Mouse (Mus musculus) lung, embryonic 15.5 days (tissue): ENCODE results near the gene Cep68. TPM values are rescaled to one million over a fixed set of nuclear protein-coding genes. Genes with fewer than 3 reads are reported as not detected.
"Not testable (repeated sequence)": the region's sequence is repeated elsewhere in the genome, so short reads cannot be mapped to it uniquely, and the experiment has no call there.

Experiments used
- ATAC-seq: fragments of 200-750 bp; cut with Nextera tagmentation; 2 replicates; pipeline ENCODE4 v1.8.0; 2017; ENCODE audit warnings: moderate number of reproducible peaks, borderline replicate concordance; ENCODE audit not compliant: low FRiP score, low TSS enrichment; ENCODE audit errors: extremely low read depth
- H3K27ac ChIP-seq: fragments of 300-500 bp; sonication (generic); 2 replicates; pipeline ENCODE4 v1.5.1; 2015; ENCODE audit warnings: moderate library complexity, mild to moderate bottlenecking, inconsistent platforms
- H3K27me3 ChIP-seq: fragments of 300-500 bp; sonication (generic); 2 replicates; pipeline ENCODE4 v1.6.1; 2015; ENCODE audit warnings: inconsistent platforms
- H3K36me3 ChIP-seq: fragments of 300-500 bp; sonication (generic); 2 replicates; pipeline ENCODE4 v1.6.1; 2015; ENCODE audit warnings: inconsistent platforms
- H3K4me1 ChIP-seq: fragments of 300-500 bp; sonication (generic); 2 replicates; pipeline ENCODE4 v1.6.1; 2015; ENCODE audit warnings: inconsistent platforms
- H3K4me2 ChIP-seq: fragments of 300-500 bp; sonication (generic); 2 replicates; pipeline ENCODE4 v1.6.1; 2015; ENCODE audit warnings: inconsistent platforms, mild to moderate bottlenecking, moderate library complexity
- H3K4me3 ChIP-seq: fragments of 300-500 bp; sonication (generic); 2 replicates; pipeline ENCODE4 v1.5.1; 2015; ENCODE audit warnings: mild to moderate bottlenecking, inconsistent platforms
- H3K9ac ChIP-seq: fragments of 300-500 bp; sonication (generic); 2 replicates; pipeline ENCODE4 v1.6.1; 2015; ENCODE audit warnings: inconsistent platforms
- H3K9me3 ChIP-seq: fragments of 300-500 bp; sonication (generic); 2 replicates; pipeline ENCODE4 v1.6.1; 2016; ENCODE audit warnings: inconsistent platforms
- WGBS: fragments of 180-500 bp; shearing (Covaris S2); methylation state at CpG from one replicate; pipeline ENCODE4 v1.1.7; 2015; 5-methylcytosine and 5-hydroxymethylcytosine counted together
- polyA plus RNA-seq: library from polyadenylated mRNA; unstranded; fragments of >200 nt; fragmentation: Nextera tagmentation; extraction: Ambion mirVana; gene quantifications from 2 replicates; pipeline ENCODE4 v1.2.1, GENCODE M21; 2015

Gene Cep68
- polyA plus RNA-seq, 1 experiment from 2014 or later: 37.6 TPM

DNA sequence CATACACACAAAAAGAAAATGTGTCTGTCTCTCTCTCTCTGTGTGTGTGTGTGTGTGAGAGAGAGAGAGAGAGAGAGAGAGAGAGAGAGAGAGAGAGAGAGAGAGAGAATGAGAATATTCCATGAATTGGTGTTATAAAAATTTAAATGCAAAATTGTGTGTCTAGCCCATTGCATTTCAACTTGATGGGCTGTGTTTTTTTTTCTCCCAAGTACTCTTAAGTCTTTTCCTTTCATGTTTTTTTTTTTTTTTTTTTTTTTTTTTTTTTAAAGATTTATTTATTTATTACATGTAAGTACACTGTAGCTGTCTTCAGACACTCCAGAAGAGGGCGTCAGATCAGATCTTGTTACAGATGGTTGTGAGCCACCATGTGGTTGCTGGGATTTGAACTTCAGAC is 27.6 kb downstream of the Cep68 start:
- H3K4me3 ChIP-seq, H3K27me3 ChIP-seq, H3K9ac ChIP-seq, H3K4me1 ChIP-seq, ATAC-seq, H3K27ac ChIP-seq, H3K4me2 ChIP-seq, H3K9me3 ChIP-seq: not testable (repeated sequence)
- no CpG with 5 or more reads among the region's 1 CpGs for WGBS
- peaks cover 74% of the 10 kb centered on the region for H3K36me3 ChIP-seq

DNA sequence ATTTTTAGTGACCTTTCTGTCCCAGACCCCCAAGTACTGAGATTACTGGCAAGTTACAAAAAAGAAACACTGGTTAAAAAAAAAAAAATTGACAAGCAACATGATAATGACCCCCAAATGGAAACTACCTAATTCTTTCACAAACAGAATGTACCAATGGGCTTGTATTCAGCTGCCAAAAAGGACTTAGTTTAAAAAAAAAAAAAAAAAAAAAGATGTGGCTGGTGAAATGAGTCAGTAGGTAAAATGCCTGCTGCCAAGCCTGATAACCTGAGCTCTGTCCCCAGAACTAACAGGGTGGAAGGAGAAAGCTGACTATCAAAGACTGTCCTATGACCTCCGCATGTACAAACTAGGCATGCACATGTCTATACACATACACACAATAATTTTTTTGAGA is 32.0 kb downstream of the Cep68 start:
- ATAC-seq: no peak
- WGBS: 95% methylated on average over 1 of the region's 1 CpGs

DNA sequence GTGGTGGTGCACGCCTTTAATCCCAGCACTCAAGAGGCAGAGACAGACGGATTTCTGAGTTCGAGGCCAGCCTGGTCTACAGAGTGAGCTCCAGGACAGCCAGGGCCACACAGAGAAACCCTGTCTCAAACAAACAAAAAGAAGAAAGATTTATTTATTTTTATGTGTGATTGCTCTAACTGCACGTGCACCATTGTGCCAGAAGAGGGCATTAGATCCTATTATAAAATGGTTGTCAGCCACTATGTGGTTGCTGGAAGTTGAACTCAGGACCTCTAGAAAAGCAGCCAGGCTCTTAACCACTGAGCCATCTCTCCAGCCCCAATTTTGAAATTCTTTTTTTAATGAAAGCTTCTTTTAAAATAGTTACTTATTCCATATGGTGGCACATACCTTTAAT is 32.8 kb downstream of the Cep68 start:
- H3K4me2 ChIP-seq: no peak overlapping the region
- no peak for ATAC-seq
- H3K9ac ChIP-seq: no peak overlapping the region
- no peaks in the 10 kb centered on the region for H3K27me3 ChIP-seq
- no peak overlapping the region for H3K27ac ChIP-seq
- H3K9me3 ChIP-seq: no peaks in the 10 kb centered on the region
- peaks cover 57% of the 10 kb centered on the region for H3K36me3 ChIP-seq
- WGBS: 81% methylated on average over 4 of the region's 4 CpGs
- no peaks in the 10 kb centered on the region for H3K4me1 ChIP-seq
- H3K4me3 ChIP-seq: no peak overlapping the region

More for the DNA sequence above, 32.0 kb downstream of the Cep68 start:
- Histone ChIP-seq H3K4me3 (no peak overlapping the region), H3K4me1 (no peaks in the 10 kb centered on the region), H3K9me3 (no peaks in the 10 kb centered on the region), H3K27ac (no peak overlapping the region), H3K9ac (no peak overlapping the region), H3K36me3 (peaks cover 62% of the 10 kb centered on the region), H3K4me2 (no peak overlapping the region), H3K27me3 (no peaks in the 10 kb centered on the region)

GRCm38 (mm10) chr11:20214779-20215178 is 34.5 kb downstream of the Cep68 start:
- Histone ChIP-seq H3K27ac (no peak overlapping the region), H3K4me2 (no peak overlapping the region), H3K4me3 (no peak overlapping the region), H3K9me3 (no peaks in the 10 kb centered on the region), H3K4me1 (peaks cover 11% of the 10 kb centered on the region; the same call in 1 of the 2 replicates), H3K27me3 (no peaks in the 10 kb centered on the region), H3K9ac (no peak overlapping the region), H3K36me3 (peaks cover 44% of the 10 kb centered on the region)
- WGBS: 97% methylated on average over 1 of the region's 1 CpGs
- no peak for ATAC-seq

DNA sequence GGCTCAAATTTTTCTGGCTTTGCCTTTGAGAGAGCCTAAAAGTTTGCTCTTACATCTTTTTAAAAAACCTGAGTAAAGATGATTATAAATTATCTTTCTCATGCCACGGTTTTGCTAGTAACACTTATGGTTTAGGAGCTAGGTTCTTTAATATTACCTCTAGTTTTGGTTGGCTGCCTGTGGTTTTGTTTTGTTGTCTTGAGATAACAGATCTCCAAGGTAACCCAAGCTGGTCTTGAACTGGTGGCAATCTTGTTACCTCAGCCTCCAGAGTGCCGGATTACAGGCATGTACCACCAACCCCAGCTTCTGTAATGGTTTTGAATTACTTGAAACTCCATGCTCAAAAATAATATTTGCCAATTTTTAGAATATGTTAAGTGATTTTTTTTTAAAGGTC is 37.4 kb downstream of the Cep68 start:
- Histone ChIP-seq H3K4me1 (peaks cover 21% of the 10 kb centered on the region; the same call in 1 of the 2 replicates), H3K9ac (no peak overlapping the region), H3K27me3 (no peaks in the 10 kb centered on the region), H3K36me3 (peaks cover 21% of the 10 kb centered on the region), H3K27ac (no peak overlapping the region), H3K4me2 (no peak overlapping the region), H3K9me3 (no peaks in the 10 kb centered on the region), H3K4me3 (no peak overlapping the region)
- ATAC-seq: no peak
- WGBS: 72% methylated on average over 2 of the region's 2 CpGs

DNA sequence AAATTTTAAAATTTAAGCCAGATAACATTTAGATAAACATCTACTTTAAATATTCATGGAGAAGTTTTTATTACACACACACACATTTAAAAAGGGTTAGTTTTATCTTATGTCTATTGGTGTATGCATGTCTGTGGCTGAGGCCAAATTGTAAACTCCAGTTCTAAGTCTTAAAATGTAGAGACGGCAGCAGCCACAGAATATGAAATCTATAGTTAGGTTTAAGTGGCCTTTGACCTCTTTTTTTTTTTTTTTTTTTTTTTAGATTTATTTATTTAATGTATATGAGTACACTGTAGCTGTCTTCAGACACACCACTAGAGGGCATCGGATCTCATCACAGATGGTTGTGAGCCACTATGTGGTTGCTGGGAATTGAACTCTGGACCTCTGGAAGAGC is 41.6 kb downstream of the Cep68 start:
- H3K27me3 ChIP-seq: no peaks in the 10 kb centered on the region
- 60% methylated on average over 2 of the region's 2 CpGs for WGBS
- ATAC-seq: no peak

GRCm38 (mm10) chr11:20206626-20207223 is 42.5 kb downstream of the Cep68 start:
- Histone ChIP-seq H3K4me2 (no peak overlapping the region), H3K9ac (no peak overlapping the region), H3K36me3 (no peaks in the 10 kb centered on the region), H3K27ac (no peak overlapping the region), H3K27me3 (no peaks in the 10 kb centered on the region), H3K4me3 (no peak overlapping the region), H3K4me1 (peaks cover 54% of the 10 kb centered on the region), H3K9me3 (no peaks in the 10 kb centered on the region)
- no peak for ATAC-seq
- 38% methylated on average over 2 of the region's 2 CpGs for WGBS

More for the DNA sequence above, 41.6 kb downstream of the Cep68 start:
- no peak overlapping the region for H3K4me2 ChIP-seq
- H3K27ac ChIP-seq: no peak overlapping the region
- H3K9me3 ChIP-seq: no peaks in the 10 kb centered on the region
- no peak overlapping the region for H3K9ac ChIP-seq
- H3K4me3 ChIP-seq: no peak overlapping the region
- H3K4me1 ChIP-seq: peaks cover 53% of the 10 kb centered on the region
- H3K36me3 ChIP-seq: no peaks in the 10 kb centered on the region

DNA sequence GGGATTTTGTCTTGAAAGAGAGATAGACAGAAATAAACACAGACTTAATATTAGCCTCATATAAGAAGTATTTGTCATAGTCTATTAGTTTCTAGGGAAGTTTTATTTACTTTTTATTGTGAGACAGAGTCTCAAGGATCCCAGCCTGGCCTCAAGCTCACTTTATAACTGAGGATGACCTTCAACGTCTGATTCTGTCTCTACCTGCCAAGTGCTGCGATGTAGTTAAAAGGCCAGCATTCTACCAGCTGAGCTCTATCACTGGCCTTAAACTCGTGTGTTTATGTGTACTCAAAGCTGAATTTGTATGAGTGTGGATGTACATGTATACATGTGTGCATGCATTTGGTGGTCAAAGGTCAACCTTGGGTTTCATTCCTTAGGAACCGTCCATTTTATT is 43.7 kb downstream of the Cep68 start:
- Histone ChIP-seq H3K4me3 (no peak overlapping the region), H3K4me2 (no peak overlapping the region), H3K9ac (no peak overlapping the region), H3K9me3 (no peaks in the 10 kb centered on the region), H3K4me1 (peaks cover 48% of the 10 kb centered on the region), H3K27ac (no peak overlapping the region), H3K27me3 (no peaks in the 10 kb centered on the region), H3K36me3 (no peaks in the 10 kb centered on the region)
- no peak for ATAC-seq
- 46% methylated on average over 4 of the region's 4 CpGs for WGBS

GRCm38 (mm10) chr11:20204870-20205446 is 44.3 kb downstream of the Cep68 start:
- H3K4me2 ChIP-seq: no peak overlapping the region
- no peak overlapping the region for H3K4me3 ChIP-seq

GRCm38 (mm10) chr11:20204321-20204720 is 44.9 kb downstream of the Cep68 start:
- Histone ChIP-seq H3K4me1 (peaks cover 39% of the 10 kb centered on the region), H3K4me3 (no peak overlapping the region), H3K27ac (no peak overlapping the region), H3K4me2 (peak overlapping the region; percentile 70; the same call in 1 of the 2 replicates), H3K36me3 (no peaks in the 10 kb centered on the region), H3K27me3 (no peaks in the 10 kb centered on the region), H3K9ac (no peak overlapping the region), H3K9me3 (no peaks in the 10 kb centered on the region)
- 45% methylated on average over 2 of the region's 2 CpGs for WGBS
- ATAC-seq: no peak

More at GRCm38 (mm10) chr11:20204870-20205446, 44.3 kb downstream of the Cep68 start:
- Histone ChIP-seq H3K27me3 (no peaks in the 10 kb centered on the region), H3K27ac (no peak overlapping the region), H3K36me3 (no peaks in the 10 kb centered on the region), H3K4me1 (peaks cover 45% of the 10 kb centered on the region), H3K9me3 (no peaks in the 10 kb centered on the region), H3K9ac (no peak overlapping the region)
- no peak for ATAC-seq
- WGBS: 48% methylated on average over 9 of the region's 9 CpGs

GRCm38 (mm10) chr11:20202299-20203011 is 46.8 kb downstream of the Cep68 start:
- ATAC-seq: no peak
- peak overlapping the region; percentile 100 for H3K4me3 ChIP-seq
- 34% methylated on average over 7 of the region's 7 CpGs for WGBS
- peak overlapping the region; percentile 98 for H3K9ac ChIP-seq
- no peaks in the 10 kb centered on the region for H3K36me3 ChIP-seq
- H3K27ac ChIP-seq: peak overlapping the region; percentile 98; the same call in 1 of the 2 replicates
- H3K4me2 ChIP-seq: peak overlapping the region; percentile 70
- H3K9me3 ChIP-seq: no peaks in the 10 kb centered on the region
- no peaks in the 10 kb centered on the region for H3K27me3 ChIP-seq
- H3K4me1 ChIP-seq: peaks cover 37% of the 10 kb centered on the region

DNA sequence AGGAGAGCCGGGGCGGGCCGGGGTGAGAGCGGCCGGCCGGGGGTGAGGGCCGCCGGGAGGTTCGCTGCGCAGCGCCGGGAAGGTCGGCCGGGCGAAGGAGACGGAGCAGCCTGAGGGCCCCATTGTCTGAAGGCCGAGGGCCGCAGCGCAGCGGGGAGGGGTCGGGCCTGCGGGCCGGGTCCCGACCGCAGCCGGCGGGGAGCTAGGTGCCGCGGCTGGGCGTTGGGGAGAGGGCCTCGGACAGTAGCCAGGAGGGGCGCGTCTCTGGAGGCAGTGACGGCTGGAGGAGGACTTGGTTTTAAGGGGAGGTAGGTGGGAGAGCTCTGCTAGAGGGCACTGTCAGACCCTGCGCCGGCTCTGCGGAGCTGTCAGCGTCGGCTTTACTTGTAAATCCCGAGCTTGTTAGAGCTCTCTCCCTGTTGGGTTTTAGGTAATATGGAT is 47.5 kb downstream of the Cep68 start:
- H3K27ac ChIP-seq: peak overlapping the region; percentile 98
- WGBS: 0% methylated on average over 40 of the region's 40 CpGs
- H3K4me3 ChIP-seq: peak overlapping the region; percentile 100
- peak overlapping the region; percentile 98 for H3K9ac ChIP-seq
- H3K4me1 ChIP-seq: peaks cover 32% of the 10 kb centered on the region
- no peaks in the 10 kb centered on the region for H3K36me3 ChIP-seq
- H3K4me2 ChIP-seq: peak overlapping the region; percentile 70
- no peaks in the 10 kb centered on the region for H3K9me3 ChIP-seq
- peak; percentile 16; the same call in 1 of the 2 replicates for ATAC-seq
- H3K27me3 ChIP-seq: no peaks in the 10 kb centered on the region
